Mouse (Mus musculus): ENCODE results near the gene Loxl1. TPM values are rescaled to one million over a fixed set of nuclear protein-coding genes. Genes with fewer than 3 reads are reported as not detected.
"Not testable (repeated sequence)": the region's sequence is repeated elsewhere in the genome, so short reads cannot be mapped to it uniquely, and the experiment has no call there.

Loxl1 gene
- total RNA-seq, 2 experiments from 2014 or later = 13.9 to 14.3 TPM

- DNase-seq = peak in 1 of 2 experiments; percentile 20
- intact Hi-C loops (cut with DNase I) = loop anchor here (5.0 kb wide), 1 partner anchor 53 kb away; no protein-coding TSS in a partner anchor
Observed at GRCm38 (mm10) chr9:58280259-58281109, 32.5 kb downstream of the Loxl1 start.

- intact Hi-C loops (cut with DNase I) = loop anchor here (5.0 kb wide), 1 partner anchor 52 kb away; no protein-coding TSS in a partner anchor
- no peak for DNase-seq
Observed at GRCm38 (mm10) chr9:58279780-58280179, 33.2 kb downstream of the Loxl1 start.

GRCm38 (mm10) chr9:58278821-58279723, 33.9 kb downstream of the Loxl1 start:
- intact Hi-C loops (cut with DNase I) = no loop called here
- DNase-seq = no peak

- intact Hi-C loops (cut with DNase I) = no loop called here
- no peak for DNase-seq
Observed at GRCm38 (mm10) chr9:58278313-58278712, 34.7 kb downstream of the Loxl1 start.

GRCm38 (mm10) chr9:58276346-58276745, 36.6 kb downstream of the Loxl1 start:
- no peak for DNase-seq
- intact Hi-C loops (cut with DNase I) = no loop called here

GRCm38 (mm10) chr9:58275797-58276196, 37.2 kb downstream of the Loxl1 start:
- no peak for DNase-seq
- intact Hi-C loops (cut with DNase I) = no loop called here

- intact Hi-C loops (cut with DNase I) = no loop called here
- DNase-seq = no peak
Observed at GRCm38 (mm10) chr9:58275115-58275774, 37.7 kb downstream of the Loxl1 start.

GRCm38 (mm10) chr9:58274626-58275025, 38.4 kb downstream of the Loxl1 start:
- intact Hi-C loops (cut with DNase I) = no loop called here

GRCm38 (mm10) chr9:58274101-58274604, 38.8 kb downstream of the Loxl1 start:
- intact Hi-C loops (cut with DNase I) = no loop called here

More at GRCm38 (mm10) chr9:58274626-58275025, 38.4 kb downstream of the Loxl1 start:
- DNase-seq = no peak

GRCm38 (mm10) chr9:58272855-58273254, 40.1 kb downstream of the Loxl1 start:
- no peak for DNase-seq
- intact Hi-C loops (cut with DNase I) = no loop called here

More at GRCm38 (mm10) chr9:58274101-58274604, 38.8 kb downstream of the Loxl1 start:
- no peak for DNase-seq

GRCm38 (mm10) chr9:58272068-58272541, 40.9 kb downstream of the Loxl1 start:
- DNase-seq = no peak
- intact Hi-C loops (cut with DNase I) = no loop called here

- not testable (repeated sequence) for DNase-seq
Observed at GRCm38 (mm10) chr9:58271551-58271950, 41.4 kb downstream of the Loxl1 start.

GRCm38 (mm10) chr9:58271109-58271508, 41.9 kb downstream of the Loxl1 start:
- intact Hi-C loops (cut with DNase I) = no loop called here
- no peak for DNase-seq

More at GRCm38 (mm10) chr9:58271551-58271950, 41.4 kb downstream of the Loxl1 start:
- intact Hi-C loops (cut with DNase I) = not testable (repeated sequence)

- no peak for DNase-seq
- intact Hi-C loops (cut with DNase I) = no loop called here
Observed at GRCm38 (mm10) chr9:58270081-58270480, 42.9 kb downstream of the Loxl1 start.

- intact Hi-C loops (cut with DNase I) = loop anchor here (2.0 kb wide), 1 partner anchor 42 kb away; no protein-coding TSS in a partner anchor
Observed at GRCm38 (mm10) chr9:58268384-58269313, 44.3 kb downstream of the Loxl1 start.

GRCm38 (mm10) chr9:58267046-58267445, 45.9 kb downstream of the Loxl1 start:
- intact Hi-C loops (cut with DNase I) = no loop called here
- no peak for DNase-seq

More at GRCm38 (mm10) chr9:58268384-58269313, 44.3 kb downstream of the Loxl1 start:
- DNase-seq = peak in 1 of 2 experiments; percentile 35

- no peak for DNase-seq
- intact Hi-C loops (cut with DNase I) = no loop called here
Observed at GRCm38 (mm10) chr9:58266571-58267011, 46.4 kb downstream of the Loxl1 start.

GRCm38 (mm10) chr9:58265368-58265767, 47.6 kb downstream of the Loxl1 start:
- no peak for DNase-seq
- intact Hi-C loops (cut with DNase I) = no loop called here

GRCm38 (mm10) chr9:58262507-58262906, 50.5 kb downstream of the Loxl1 start:
- DNase-seq = no peak
- intact Hi-C loops (cut with DNase I) = no loop called here

All from gastrocnemius, postnatal 36 days (tissue).